Mouse (Mus musculus): ENCODE measurements around the gene Ehd1. TPM values are rescaled to one million over a fixed set of nuclear protein-coding genes. Genes with fewer than 3 reads are reported as not detected.

Ehd1 gene
- polyA plus RNA-seq, 2 experiments: 68.7 to 160 TPM

- Histone ChIP-seq H3K36me3 (ENCODE audit: control insufficient read depth, insufficient read depth, low read length) (peaks cover 80% of the 10 kb centered on the region), H3K4me2 (replicated peaks; ENCODE audit: low read depth, low read length, severe bottlenecking) (no peak overlapping the region), H3K9me3 (ENCODE audit: control insufficient read depth, low read length) (no peaks in the 10 kb centered on the region), H3K9ac (ENCODE audit: low read depth, low read length, severe bottlenecking) (no peak overlapping the region), H3K4me3 (replicated peaks; ENCODE audit: low read length) (no peak overlapping the region), H3K27ac (replicated peaks; ENCODE audit: low read depth, low read length) (no peak overlapping the region), H3K4me1 (ENCODE audit: control insufficient read depth, insufficient read depth, low read length) (no peaks in the 10 kb centered on the region), H3K27me3 (ENCODE audit: control insufficient read depth, insufficient read depth, low read length) (no peaks in the 10 kb centered on the region)
- ATAC-seq (ENCODE audit: low FRiP score, low read depth): no peak
- no peak for TF ChIP-seq POLR2A (IDR thresholded peaks at IDR 0.05; ENCODE audit: borderline replicate concordance, extremely low read depth, insufficient read depth, insufficient read length)
- DNase-seq (ENCODE audit: low spot score): no peak
- 72% methylated on average over 10 of the region's 10 CpGs for WGBS
Observed at GRCm38 (mm10) chr19:6291117-6291781, 14.7 kb downstream of the Ehd1 start.

- TF ChIP-seq POLR2A (IDR thresholded peaks at IDR 0.05; ENCODE audit: borderline replicate concordance, extremely low read depth, insufficient read depth, insufficient read length): no peak
- no peaks in the 10 kb centered on the region for H3K4me1 ChIP-seq (ENCODE audit: control insufficient read depth, insufficient read depth, low read length)
- no peak overlapping the region for H3K4me2 ChIP-seq (replicated peaks; ENCODE audit: low read depth, low read length, severe bottlenecking)
- DNase-seq (ENCODE audit: low spot score) (no peak), ATAC-seq (ENCODE audit: low FRiP score, low read depth) (no peak)
- H3K27me3 ChIP-seq (ENCODE audit: control insufficient read depth, insufficient read depth, low read length): no peaks in the 10 kb centered on the region
- no peak overlapping the region for H3K27ac ChIP-seq (replicated peaks; ENCODE audit: low read depth, low read length)
- H3K4me3 ChIP-seq (replicated peaks; ENCODE audit: low read length): no peak overlapping the region
- no peak overlapping the region for H3K9ac ChIP-seq (ENCODE audit: low read depth, low read length, severe bottlenecking)
- WGBS: 87% methylated on average over 5 of the region's 5 CpGs
- H3K9me3 ChIP-seq (ENCODE audit: control insufficient read depth, low read length): no peaks in the 10 kb centered on the region
- peaks cover 80% of the 10 kb centered on the region for H3K36me3 ChIP-seq (ENCODE audit: control insufficient read depth, insufficient read depth, low read length)
Observed at GRCm38 (mm10) chr19:6292262-6292661, 15.7 kb downstream of the Ehd1 start.

- no peak for DNase-seq (ENCODE audit: low spot score)
- no peak overlapping the region for H3K27ac ChIP-seq (replicated peaks; ENCODE audit: low read depth, low read length)
- H3K9ac ChIP-seq (ENCODE audit: low read depth, low read length, severe bottlenecking): no peak overlapping the region
- WGBS: 96% methylated on average over 17 of the region's 17 CpGs
- ATAC-seq (ENCODE audit: low FRiP score, low read depth): no peak
- H3K4me1 ChIP-seq (ENCODE audit: control insufficient read depth, insufficient read depth, low read length): no peaks in the 10 kb centered on the region
- no peaks in the 10 kb centered on the region for H3K27me3 ChIP-seq (ENCODE audit: control insufficient read depth, insufficient read depth, low read length)
- no peak for TF ChIP-seq POLR2A (IDR thresholded peaks at IDR 0.05; ENCODE audit: borderline replicate concordance, extremely low read depth, insufficient read depth, insufficient read length)
- H3K36me3 ChIP-seq (ENCODE audit: control insufficient read depth, insufficient read depth, low read length): peaks cover 92% of the 10 kb centered on the region
- H3K9me3 ChIP-seq (ENCODE audit: control insufficient read depth, low read length): no peaks in the 10 kb centered on the region
- H3K4me2 ChIP-seq (replicated peaks; ENCODE audit: low read depth, low read length, severe bottlenecking): no peak overlapping the region
- no peak overlapping the region for H3K4me3 ChIP-seq (replicated peaks; ENCODE audit: low read length)
Observed at GRCm38 (mm10) chr19:6294301-6294700, 17.8 kb downstream of the Ehd1 start.

GRCm38 (mm10) chr19:6296551-6297210 is 20.2 kb downstream of the Ehd1 start:
- Histone ChIP-seq H3K27ac (replicated peaks; ENCODE audit: low read depth, low read length) (no peak overlapping the region), H3K27me3 (ENCODE audit: control insufficient read depth, insufficient read depth, low read length) (no peaks in the 10 kb centered on the region), H3K9ac (ENCODE audit: low read depth, low read length, severe bottlenecking) (no peak overlapping the region), H3K36me3 (ENCODE audit: control insufficient read depth, insufficient read depth, low read length) (peaks cover 88% of the 10 kb centered on the region), H3K9me3 (ENCODE audit: control insufficient read depth, low read length) (no peaks in the 10 kb centered on the region), H3K4me1 (ENCODE audit: control insufficient read depth, insufficient read depth, low read length) (no peaks in the 10 kb centered on the region), H3K4me3 (replicated peaks; ENCODE audit: low read length) (no peak overlapping the region), H3K4me2 (replicated peaks; ENCODE audit: low read depth, low read length, severe bottlenecking) (no peak overlapping the region)
- 83% methylated on average over 5 of the region's 5 CpGs for WGBS
- TF ChIP-seq POLR2A (IDR thresholded peaks at IDR 0.05; ENCODE audit: borderline replicate concordance, extremely low read depth, insufficient read depth, insufficient read length): no peak
- ATAC-seq (ENCODE audit: low FRiP score, low read depth) (no peak), DNase-seq (ENCODE audit: low spot score) (no peak)

- DNase-seq (ENCODE audit: low spot score): no peak
Observed at GRCm38 (mm10) chr19:6297641-6298040, 21.1 kb downstream of the Ehd1 start.

More at GRCm38 (mm10) chr19:6297641-6298040, 21.1 kb downstream of the Ehd1 start:
- Histone ChIP-seq H3K36me3 (ENCODE audit: control insufficient read depth, insufficient read depth, low read length) (peaks cover 78% of the 10 kb centered on the region), H3K27me3 (ENCODE audit: control insufficient read depth, insufficient read depth, low read length) (no peaks in the 10 kb centered on the region), H3K9me3 (ENCODE audit: control insufficient read depth, low read length) (no peaks in the 10 kb centered on the region), H3K4me1 (ENCODE audit: control insufficient read depth, insufficient read depth, low read length) (peaks cover 7% of the 10 kb centered on the region; the same call in 1 of the 2 replicates), H3K27ac (replicated peaks; ENCODE audit: low read depth, low read length) (no peak overlapping the region), H3K4me2 (replicated peaks; ENCODE audit: low read depth, low read length, severe bottlenecking) (no peak overlapping the region), H3K9ac (ENCODE audit: low read depth, low read length, severe bottlenecking) (no peak overlapping the region), H3K4me3 (replicated peaks; ENCODE audit: low read length) (no peak overlapping the region)
- ATAC-seq (ENCODE audit: low FRiP score, low read depth): no peak
- no peak for TF ChIP-seq POLR2A (IDR thresholded peaks at IDR 0.05; ENCODE audit: borderline replicate concordance, extremely low read depth, insufficient read depth, insufficient read length)
- 91% methylated on average over 9 of the region's 9 CpGs for WGBS
